Mouse (Mus musculus): Measurements from ENCODE around the gene Asf1b. TPM values are rescaled to one million over a fixed set of nuclear protein-coding genes. Genes with fewer than 3 reads are reported as not detected.

Gene Asf1b
- total RNA-seq, 2 experiments from 2014 or later: 0.23 to 0.42 TPM

GRCm38 (mm10) chr8:84015833-84016232 lies 60.5 kb downstream of the Asf1b start:
- no peak overlapping the region for H3K27ac ChIP-seq
- no peak for DNase-seq
- TF ChIP-seq CTCF (IDR thresholded peaks at IDR 0.05): no peak
- H3K4me3 ChIP-seq: no peak overlapping the region
- intact Hi-C loops (cut with DNase I): no loop called here

GRCm38 (mm10) chr8:84019738-84020137 lies 64.4 kb downstream of the Asf1b start:
- Histone ChIP-seq H3K4me3 (no peak overlapping the region), H3K27ac (no peak overlapping the region)
- intact Hi-C loops (cut with DNase I): no loop called here
- no peak for TF ChIP-seq CTCF (IDR thresholded peaks at IDR 0.05)
- no peak for DNase-seq

Small RNAs within 50 kb of the gene (microRNA-seq; reads per million reads assigned to microRNA genes)
- not detected for gene Gm44330
- not detected for gene Gm44450
- gene Mir1199: 14.5 reads per million, percentile 12 among the genes with 10 or more reads in this experiment
- gene Mir8111: 5.8 reads per million

Other genes with a start within 250 kb of the Asf1b start
- 10 to 100 TPM; 11.2 to 13.1 TPM for gene Ddx39, start 240.3 kb upstream of the Asf1b start, total RNA-seq (2021)
- gene Adgre5, start 214.2 kb upstream of the Asf1b start, total RNA-seq (2021): 10 to 100 TPM; 16.3 to 27.7 TPM
- gene Adgrl1, start 55.4 kb upstream of the Asf1b start, total RNA-seq (2021): 10 to 100 TPM; 14.7 to 22.5 TPM
- gene Gm10644, start 302 bp upstream of the Asf1b start, total RNA-seq (2021): under 1 TPM; 0.64 to 0.84 TPM
- gene Prkaca, start 17.5 kb downstream of the Asf1b start, total RNA-seq (2021): 100 to 1,000 TPM; 137 to 165 TPM
- gene Samd1, start 42.2 kb downstream of the Asf1b start, total RNA-seq (2021): 10 to 100 TPM; 15.1 to 19.8 TPM
- gene 1700067K01Rik, start 46.0 kb downstream of the Asf1b start, total RNA-seq (2021): under 1 TPM in 1 of 2 experiments, not detected in 1; 0.48 TPM
- gene 2210011C24Rik, start 56.7 kb downstream of the Asf1b start, total RNA-seq (2021): 1 to 10 TPM; 1.5 to 2.1 TPM
- gene Palm3, start 66.0 kb downstream of the Asf1b start, total RNA-seq (2021): under 1 TPM in 1 of 2 experiments, not detected in 1; 0.31 TPM
- gene Il27ra, start 87.1 kb downstream of the Asf1b start, total RNA-seq (2021): under 1 TPM; 0.36 to 0.61 TPM
- not detected for gene Rln3, start 89.5 kb downstream of the Asf1b start, total RNA-seq (2021)
- gene Gm10643, start 109.6 kb downstream of the Asf1b start, total RNA-seq (2021): 1 to 10 TPM in 1 of 2 experiments, under 1 TPM in 1; 0.84 to 1.2 TPM
- 1 to 10 TPM; 4.4 to 4.7 TPM for gene Rfx1, start 111.3 kb downstream of the Asf1b start, total RNA-seq (2021)
- 1 to 10 TPM; 4.8 to 5.4 TPM for gene Dcaf15, start 149.3 kb downstream of the Asf1b start, total RNA-seq (2021)
- gene Podnl1, start 170.5 kb downstream of the Asf1b start, total RNA-seq (2021): not detected
- gene Cc2d1a, start 192.4 kb downstream of the Asf1b start, total RNA-seq (2021): 10 to 100 TPM; 16.8 to 18.6 TPM
- gene 4930432K21Rik, start 192.5 kb downstream of the Asf1b start, total RNA-seq (2021): under 1 TPM; 0.28 to 0.50 TPM
- not detected for gene Nanos3, start 229.7 kb downstream of the Asf1b start, total RNA-seq (2021)